Mouse (Mus musculus) ES-Bruce4 (cell line): ENCODE results near the gene Git1.

Experiments used
- CTCF ChIP-seq: IDR thresholded peaks from one replicate; pipeline ENCODE4 v1.8.1; 2011; ENCODE audit warnings: low read depth, low read length
- POLR2A ChIP-seq: IDR thresholded peaks from one replicate; pipeline ENCODE4 v1.8.1; 2011; ENCODE audit warnings: low read length; ENCODE audit not compliant: insufficient read depth

DNA sequence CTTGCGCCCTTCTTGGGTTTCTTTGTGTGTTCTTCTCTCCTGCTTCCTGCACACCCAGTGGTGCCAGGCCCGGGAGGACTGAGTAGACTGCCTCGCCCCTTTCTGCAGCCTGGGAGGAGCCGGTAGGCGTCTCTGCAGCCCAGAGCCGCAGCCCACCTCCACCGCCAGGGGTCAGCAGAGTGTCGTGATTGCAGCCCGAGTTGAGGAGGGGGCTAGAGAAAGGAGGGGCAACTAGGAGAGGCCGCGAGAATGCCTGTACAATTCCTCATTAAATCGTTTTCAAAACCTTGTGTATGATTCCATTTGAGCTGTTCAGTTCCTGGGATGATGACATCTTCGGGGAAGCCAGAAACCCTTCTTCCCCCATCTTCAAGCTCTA lies 2.2 kb upstream of the Git1 start:
- TF ChIP-seq POLR2A (no peak), CTCF (peak; percentile 95)
